Mouse (Mus musculus): ENCODE data around the gene Frat1. TPM values are rescaled to one million over a fixed set of nuclear protein-coding genes. Genes with fewer than 3 reads are reported as not detected.
A peak's percentile ranks its signal among the peaks of the same experiment; 100 is the strongest.

Gene Frat1
- total RNA-seq (2015) (9.1 TPM in 2 replicates), total RNA-seq (2017) (9.5 and 11.7 TPM in 2 replicates)

DNA sequence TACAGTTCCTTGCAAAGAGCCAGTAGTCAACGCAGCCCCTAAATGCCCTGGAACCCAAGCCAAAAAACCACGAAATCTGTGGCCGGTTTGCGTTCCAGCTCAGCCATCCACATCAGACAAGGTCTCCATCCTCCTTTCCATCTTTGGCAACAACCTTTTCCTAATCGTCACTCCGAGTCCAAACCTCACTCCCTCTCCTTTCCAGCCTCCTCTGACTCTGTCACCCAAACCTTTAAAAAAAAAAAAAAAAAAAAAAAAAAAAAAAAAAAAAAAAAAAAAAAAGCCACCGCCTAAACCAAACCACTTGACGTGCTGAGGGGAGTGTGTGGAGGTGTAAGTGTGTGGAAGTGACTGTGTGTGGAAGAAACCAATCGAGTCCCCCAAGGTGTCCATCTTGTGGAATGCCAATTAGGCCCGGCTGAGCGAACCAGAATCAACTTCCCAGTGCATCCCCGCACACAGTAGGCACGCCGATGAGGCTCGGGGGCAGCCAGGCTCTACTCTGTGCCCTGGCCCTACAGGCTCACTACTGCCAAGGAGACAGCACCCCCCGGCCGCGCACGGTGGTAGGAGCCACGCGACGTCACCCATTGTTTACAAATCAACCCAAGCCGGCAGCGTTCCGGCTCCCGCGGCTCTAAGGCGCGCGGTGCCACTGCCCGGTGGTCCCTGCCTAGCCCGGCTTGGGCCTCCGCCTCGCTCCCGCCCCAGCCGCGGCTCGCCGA, at the start of gene Frat1:
Gene Frat1, plus strand, starts transcription at position 590 of the 725 bp plus-strand sequence.
- ATAC-seq (replicated peaks; ENCODE audit: poor library complexity), result peak; percentile 79

DNA sequence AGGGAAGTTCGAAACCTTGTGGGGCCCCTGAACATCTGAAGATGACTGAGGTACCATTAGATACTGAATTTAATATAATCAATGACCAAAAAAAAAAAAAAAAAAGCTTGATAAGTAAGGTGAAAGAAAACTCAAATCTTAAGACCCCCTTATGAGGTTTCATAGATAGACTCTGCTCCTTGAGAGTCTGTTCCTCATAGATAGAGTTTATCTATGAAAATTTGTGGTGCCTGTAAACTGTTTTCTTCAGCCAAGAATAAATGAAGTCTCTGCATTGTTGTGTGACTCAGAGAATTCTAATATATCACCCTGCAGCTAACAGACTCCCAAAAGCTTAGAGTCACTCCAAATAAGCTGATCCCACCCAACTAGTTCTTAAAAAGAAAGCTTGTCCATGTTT, 42.9 kb upstream of the Frat1 start:
- ATAC-seq (replicated peaks; ENCODE audit: poor library complexity), result no peak

DNA sequence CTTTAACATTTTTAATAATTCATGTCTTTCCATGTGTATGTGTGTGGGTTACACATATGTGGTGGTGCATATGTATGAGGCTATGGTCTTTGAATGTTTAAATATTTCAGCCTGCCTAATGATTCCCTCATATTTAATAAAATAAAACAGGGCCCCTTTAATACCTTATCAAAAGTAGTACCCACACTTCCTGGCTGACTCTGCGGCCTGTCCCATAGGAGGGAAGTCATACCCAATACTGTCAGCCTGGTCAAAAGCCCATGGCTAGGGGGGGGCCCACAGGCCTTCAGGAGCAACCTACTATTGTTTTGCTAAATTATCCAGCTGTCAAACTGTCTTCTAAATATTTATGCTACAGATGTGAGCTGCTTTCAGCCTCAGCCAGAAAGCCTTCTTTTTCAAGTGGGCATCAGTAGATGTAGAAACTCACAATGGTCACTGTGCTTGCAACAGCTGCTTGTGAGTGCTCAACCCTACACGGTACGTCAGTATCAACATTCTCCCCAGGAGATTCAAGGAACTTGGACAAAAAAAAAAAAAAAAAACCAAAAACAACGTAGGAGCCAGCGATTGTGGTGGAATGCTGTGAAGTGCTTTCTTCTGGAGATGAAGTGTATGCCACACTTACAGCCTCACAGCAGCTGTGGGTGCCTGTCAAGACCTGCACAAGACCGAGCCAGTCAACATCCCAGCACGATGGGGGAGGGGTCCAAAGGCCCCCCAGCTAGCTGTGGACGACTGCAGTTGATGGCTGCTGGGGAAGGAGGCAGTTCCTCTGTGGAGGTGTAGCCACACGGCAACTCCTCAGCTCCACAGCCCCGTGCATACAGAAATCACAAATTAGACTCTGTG, 40.4 kb upstream of the Frat1 start:
- ATAC-seq (replicated peaks; ENCODE audit: poor library complexity), result no peak

DNA sequence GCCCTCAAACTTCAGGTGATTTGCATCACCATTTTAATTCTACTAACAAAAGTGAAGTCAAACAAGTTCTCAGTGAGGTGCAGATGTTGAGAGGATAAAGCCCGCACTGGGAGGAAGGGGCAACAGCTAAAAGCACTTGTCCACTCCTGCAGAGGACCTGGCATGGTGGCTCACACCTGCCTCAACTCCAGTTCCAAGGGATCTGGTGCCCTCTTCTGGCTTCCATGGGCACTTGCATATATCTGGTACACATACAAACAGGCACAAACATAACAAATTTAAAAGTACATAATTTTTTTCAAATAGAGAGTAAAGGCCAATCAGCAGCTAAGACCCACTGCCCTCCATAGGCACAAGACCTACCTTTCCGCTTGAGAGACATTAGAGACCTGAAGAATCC, 38.4 kb upstream of the Frat1 start:
- ATAC-seq (replicated peaks; ENCODE audit: poor library complexity), result peak; percentile 50; the same call in 1 of the 2 replicates

DNA sequence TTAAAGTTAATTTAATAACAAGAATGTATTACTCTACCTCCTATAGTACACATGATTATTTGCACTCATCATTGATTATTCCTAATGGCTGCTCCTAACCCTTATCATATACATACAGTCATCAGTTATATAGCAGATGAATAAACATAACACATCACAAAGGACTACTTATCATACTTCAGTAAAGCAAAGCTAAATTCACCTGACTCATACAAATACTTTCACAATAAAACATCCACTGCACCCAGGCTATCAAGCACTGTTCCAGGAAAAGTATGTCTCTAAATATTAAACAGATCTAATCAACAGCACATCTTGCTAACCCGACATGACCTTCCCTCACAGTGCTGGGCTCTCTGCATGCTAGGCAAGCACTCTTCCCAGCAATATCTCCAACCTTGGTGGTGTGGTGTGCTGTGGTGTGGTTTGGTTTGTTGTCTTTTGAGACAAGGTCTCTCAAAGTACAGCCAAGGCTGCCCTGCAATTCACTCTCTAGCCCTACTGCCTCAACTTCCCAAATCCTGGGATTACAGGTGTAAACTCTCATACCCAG, 36.8 kb upstream of the Frat1 start:
- ATAC-seq (replicated peaks; ENCODE audit: poor library complexity), result no peak

DNA sequence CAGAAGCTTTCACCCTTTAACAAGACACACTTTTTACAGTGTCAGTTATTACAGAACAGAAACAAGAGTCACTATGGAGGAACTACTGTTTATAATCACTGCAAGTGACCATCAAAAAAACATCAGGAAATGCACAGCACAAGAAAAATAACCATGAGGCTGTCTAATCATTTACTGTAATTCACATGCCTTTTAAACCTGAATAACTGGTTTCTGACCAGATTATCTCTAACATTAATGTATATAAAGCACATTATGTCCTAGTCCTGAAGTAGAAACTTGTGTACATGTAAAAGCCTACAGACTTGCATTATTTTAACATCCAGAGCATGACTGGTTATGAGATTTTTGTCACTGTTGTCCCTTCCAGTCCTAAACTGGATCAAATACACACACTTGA, 35.8 kb upstream of the Frat1 start:
- ATAC-seq (replicated peaks; ENCODE audit: poor library complexity), result no peak

DNA sequence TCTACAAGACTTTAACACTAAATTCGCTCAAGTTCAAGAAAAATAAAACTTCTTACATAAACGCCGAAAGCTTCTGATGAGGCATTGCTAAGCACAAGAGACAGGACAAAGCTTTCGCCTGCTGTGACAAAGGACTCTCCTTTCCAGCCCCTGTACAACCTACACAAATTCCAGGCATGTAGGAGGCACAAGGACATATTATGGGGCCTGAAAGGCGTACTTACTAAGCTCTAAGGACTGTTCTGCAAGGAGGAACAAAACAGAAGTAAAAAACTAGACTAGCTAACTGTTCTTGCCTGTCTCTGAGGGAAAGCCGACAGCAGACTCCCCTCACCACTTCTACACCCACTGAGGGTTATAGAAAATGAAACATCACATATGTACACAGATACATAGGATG, 34.9 kb upstream of the Frat1 start:
- no peak for ATAC-seq (replicated peaks; ENCODE audit: poor library complexity)

DNA sequence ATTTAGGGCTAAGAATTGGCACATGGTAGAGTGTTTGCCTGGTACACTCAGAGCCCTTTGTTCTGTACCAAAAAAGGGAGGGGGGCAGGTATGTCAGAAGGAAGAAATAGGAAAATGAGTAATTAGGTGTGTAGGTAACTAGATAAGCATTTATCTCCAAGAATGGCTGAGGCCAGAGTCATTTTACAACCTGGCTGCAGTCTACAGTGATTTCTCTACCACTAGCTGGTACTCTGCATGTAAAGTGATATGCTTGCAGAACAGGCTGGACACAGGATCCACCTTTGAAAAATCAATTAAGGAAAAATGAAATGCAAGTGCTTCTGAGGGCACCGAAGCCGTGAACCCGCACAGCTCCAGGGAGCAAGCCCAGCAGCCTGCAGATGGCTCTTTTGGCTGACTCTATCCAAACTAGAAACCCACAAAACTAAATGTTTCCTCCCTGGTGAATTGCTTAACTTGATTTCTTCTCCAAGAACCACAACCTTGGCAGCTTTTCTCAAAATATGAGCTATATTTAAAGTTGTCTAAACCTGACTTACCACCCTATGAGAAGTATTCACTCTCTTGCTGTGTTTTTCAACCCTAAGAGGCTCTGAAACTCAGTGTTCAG, 33.5 kb upstream of the Frat1 start:
- peak; percentile 16 for ATAC-seq (replicated peaks; ENCODE audit: poor library complexity)

DNA sequence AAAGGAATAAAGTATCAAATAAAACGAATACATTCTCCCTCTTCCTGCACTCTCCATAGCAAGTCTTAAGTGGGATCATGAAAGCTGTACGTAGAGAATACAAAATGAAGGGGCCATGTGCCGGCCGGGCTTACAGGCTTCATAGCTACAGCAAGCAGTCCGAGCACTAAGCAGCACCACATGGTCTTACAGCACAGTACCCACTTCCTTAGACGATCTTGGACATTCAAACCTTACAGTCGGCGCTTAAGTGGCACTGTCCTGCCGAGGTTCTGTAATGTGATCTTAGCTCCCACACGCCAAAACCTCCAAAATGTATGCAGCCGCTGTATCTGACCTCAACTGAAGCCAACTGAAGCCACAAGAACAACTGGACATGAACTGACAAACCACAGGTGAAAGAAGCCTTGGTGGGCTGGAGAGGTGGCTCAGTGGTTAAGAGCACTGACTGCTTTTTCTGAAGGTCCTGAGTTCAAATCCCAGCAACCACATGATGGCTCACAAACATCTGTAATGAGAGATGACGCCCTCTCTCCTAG, 32.9 kb upstream of the Frat1 start:
- peak; percentile 44 for ATAC-seq (replicated peaks; ENCODE audit: poor library complexity)

DNA sequence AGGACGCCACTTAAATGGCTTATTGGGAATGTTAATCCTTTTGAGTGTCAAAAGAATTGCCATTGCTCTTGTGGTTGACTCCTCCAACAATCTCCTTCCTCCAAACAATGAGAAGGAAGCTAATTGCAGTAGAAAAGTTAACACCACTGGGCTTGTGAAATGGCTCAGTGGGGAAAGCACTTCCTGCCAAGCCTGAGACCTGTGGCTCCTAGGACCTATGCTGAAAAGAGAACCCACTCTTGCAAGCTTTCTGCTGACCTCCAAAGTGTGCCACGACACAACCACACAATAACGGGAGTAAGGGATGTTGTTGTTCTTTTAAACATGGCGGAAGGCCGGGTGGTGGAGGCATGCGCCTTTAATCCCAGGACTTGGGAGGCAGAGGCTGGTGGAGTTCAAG, 32.2 kb upstream of the Frat1 start:
- peak; percentile 42 for ATAC-seq (replicated peaks; ENCODE audit: poor library complexity)

DNA sequence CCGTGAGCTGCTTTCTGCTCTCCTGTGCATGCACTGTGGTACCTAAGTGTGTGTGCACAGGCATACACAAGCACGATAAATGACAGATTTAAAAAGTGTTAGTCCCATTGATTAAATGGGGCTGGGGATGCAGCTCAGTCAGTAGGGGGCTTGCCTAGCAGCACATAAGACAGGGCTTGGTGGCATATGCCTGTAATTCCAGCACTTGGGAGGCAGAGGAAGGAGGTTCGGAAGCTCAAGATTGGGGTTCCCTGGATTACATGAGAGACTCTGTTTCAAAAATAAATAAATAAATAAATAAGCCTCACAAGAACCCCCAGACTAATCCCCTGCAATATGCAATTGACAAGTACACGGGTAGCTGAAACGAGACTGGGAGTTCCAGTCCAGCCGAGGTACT, 29.3 kb upstream of the Frat1 start:
- ATAC-seq (replicated peaks; ENCODE audit: poor library complexity), result no peak

DNA sequence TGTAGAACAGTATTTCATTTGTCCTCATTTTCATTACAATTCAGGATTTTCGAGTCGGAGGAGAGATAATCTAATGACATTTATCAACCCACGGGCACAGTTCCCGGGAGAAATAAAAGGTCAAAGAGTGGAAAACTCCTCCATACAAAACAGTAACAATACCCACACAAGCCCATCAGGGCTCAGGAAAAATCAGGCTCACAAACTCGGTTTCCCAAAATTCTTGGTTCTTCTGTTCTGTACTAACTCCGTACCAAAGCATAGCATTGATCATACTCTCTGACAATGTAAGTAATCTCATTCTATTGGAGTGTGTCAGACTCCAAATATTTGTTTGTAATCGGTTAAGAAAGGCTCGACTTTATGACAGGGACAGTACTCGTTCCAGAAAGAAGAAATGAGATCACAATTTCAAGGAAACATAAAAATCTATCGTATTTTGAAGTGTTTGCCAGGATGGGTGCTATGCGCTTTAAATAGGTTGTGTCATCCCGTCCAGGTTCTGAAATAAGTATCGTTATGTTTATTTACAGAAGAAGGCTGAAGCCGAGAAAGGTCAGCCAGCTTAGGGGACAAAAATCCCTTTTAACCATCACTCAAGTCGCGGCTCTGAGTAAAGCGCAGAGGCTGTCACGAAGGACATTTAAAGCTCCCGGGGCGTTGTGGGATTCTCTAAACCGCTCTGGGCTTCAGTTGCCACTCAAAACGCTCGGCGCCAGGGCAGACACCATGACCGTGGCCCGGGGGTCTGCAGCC, 28.6 kb upstream of the Frat1 start:
- no peak for ATAC-seq (replicated peaks; ENCODE audit: poor library complexity)

DNA sequence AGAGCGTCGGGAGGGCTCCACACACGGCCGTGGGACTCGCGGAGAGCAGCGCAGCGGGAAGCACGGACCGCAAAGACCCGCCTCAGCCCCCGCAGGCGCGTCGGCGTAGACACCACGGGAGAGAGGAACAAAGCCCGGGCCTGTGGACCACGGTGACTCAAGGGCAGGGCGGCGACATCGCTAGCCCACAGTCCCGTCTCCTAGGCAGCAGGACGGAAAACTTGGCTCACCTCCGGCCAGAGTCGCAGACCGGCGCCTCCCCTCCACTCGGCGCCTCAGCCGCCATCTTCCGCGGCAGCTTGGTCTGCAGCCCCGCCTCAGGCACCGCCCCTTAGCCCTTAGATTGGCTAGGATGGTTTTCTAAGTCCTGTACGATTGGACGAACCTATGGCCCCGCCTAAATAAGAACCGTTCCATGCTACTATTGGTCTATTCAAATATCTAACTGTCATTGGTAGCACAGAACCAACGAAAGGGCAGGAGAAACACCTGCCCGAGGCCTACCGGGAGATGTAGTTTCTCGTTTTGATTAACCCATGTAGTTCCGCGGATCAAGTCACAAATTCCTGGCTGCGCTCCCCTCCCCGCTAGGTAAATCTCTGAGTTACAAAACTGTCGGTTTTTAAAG, 27.9 kb upstream of the Frat1 start, which contains the start of gene Arhgap19:
Gene Arhgap19, minus strand, starts transcription at position 306 of the 628 bp plus-strand sequence.
- peak; percentile 91 for ATAC-seq (replicated peaks; ENCODE audit: poor library complexity)

DNA sequence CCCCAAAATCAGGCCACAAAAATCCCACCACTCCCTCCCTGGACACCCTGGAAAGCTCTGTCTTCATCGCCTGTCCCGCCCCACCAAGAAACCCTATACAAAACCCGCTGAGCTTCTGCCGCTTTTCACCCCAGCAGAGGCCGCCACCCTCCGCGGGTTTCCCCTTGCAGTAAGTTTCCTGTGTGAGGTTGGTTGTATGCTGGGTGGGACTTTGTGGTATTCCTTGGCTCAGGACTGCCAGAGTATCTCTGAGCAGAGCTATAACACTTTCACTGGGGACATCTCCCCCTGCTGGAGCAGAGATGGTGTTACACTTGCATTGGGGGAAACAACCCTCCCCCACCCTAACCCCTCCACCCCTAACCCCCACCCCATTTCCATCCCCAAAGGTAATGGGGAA, 26.4 kb upstream of the Frat1 start:
- peak; percentile 67 for ATAC-seq (replicated peaks; ENCODE audit: poor library complexity)

DNA sequence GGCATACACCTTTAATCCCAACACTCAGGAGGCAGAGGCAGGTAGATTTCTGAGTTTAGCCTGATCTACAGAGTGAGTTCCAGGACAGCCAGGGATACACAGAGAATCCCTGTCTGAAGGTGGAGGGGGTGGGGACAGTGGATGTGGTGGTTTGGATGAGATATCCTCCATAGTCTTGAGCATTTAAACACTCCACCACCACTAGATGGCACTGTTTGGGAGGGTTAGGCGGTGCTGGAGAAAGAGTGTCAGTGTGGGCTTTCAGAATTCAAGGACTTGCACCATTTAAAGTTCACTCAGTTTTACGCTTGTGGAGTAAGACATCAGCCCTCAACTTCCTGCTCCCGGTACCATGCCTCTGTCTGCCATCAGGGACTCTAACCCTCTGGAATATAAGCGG, 23.9 kb upstream of the Frat1 start:
- ATAC-seq (replicated peaks; ENCODE audit: poor library complexity), result no peak

DNA sequence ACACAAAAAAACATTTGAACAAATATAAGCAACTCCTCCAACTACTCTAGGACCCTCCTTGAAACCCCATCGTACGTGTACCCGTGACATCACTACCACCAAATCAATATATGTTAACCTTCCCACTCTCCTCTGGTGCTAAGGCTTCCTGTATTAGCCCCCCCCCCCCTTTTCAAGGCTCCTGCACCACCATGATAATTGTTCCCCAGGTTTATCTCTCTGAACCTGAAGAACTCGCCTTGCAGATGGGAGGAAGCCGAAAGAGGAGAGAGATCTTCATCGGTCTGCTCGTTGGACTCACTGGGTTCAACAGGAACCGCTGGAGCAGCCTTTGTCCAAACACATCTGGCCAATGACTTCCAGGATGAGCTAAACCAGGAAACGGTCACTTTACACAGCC, 22.3 kb upstream of the Frat1 start:
- ATAC-seq (replicated peaks; ENCODE audit: poor library complexity), result peak; percentile 57

DNA sequence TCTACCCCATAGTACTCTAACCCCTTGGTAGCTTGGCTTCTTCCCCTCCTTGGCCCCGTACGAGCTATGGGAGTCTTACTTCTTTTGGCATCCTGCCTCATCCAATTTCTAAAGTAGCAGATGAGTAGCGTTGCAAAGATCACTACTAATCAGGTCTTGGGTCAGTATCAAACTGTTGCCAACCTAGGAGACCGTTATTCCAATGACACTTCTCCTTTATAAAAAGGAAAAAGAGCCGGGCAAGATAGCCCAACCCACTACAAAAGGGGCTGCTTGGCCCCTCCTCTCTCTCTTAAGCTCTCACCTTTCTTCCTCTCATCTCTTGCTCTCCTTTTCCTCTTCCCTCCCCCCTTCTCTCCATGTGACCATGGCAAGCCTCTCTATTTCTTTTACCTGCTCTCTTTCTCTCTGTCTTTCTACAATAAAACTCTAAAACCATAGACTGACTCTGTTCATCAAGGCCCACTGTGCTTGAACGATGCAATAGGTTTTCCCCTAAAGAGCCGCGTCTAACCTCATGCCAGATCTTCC, 21.6 kb upstream of the Frat1 start:
- ATAC-seq (replicated peaks; ENCODE audit: poor library complexity), result no peak

DNA sequence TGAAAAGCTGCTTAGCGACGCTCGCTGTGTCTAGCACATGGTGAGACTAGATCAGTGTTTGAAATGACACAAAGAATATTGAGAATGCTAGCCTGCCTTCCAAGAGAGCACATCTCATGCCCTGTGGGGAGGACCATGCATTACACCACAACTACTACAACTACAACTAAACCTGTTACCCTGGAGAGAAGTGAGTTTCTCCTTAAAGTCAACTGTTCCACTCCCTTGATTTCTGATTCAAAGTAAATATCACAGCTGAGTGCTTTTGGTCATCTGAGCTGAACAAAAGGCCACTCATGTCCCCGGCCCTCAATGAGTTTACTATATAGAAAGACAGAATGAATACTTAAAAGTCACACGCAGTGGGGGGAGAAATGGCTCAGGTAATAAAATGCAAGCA, 19.7 kb upstream of the Frat1 start:
- ATAC-seq (replicated peaks; ENCODE audit: poor library complexity), result no peak

DNA sequence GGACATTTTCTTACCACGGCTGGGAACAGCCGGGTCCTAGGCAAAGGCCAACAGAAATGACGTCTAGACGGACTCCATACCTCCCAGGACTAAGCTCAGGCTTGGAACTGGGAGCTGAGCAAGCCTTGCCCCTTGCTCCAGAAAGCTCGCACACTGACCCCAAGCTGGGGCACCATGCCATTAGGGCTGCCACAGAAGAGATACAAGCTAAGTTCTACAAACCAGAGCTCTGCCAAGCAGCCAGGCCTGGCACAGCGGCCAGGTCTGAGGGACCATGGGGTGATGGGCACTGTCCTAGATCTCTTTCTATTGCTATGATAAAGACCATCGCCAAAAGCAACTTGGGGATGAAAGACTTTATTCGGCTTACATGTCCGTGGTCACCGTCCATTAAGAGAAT, 17.2 kb upstream of the Frat1 start:
- no peak for ATAC-seq (replicated peaks; ENCODE audit: poor library complexity)

DNA sequence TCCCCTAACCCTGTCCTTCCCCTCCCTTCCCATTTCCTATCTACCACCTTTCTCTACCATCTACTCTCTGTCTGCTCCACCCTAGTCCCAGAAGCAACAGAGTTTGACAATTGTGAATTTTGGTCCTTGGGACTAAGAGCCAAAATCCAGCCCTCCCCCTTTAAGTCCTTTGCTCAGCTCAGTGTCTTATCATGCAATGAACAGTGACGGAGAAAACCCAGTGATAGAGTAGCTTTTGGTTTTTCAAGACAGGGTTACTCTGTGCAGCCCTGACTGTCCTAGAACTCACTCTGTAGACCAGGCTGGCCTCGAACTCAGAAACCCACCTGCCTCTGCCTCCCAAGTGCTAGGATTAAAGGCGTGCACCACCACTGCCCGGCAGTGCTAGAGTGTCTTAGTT, 16.4 kb upstream of the Frat1 start:
- ATAC-seq (replicated peaks; ENCODE audit: poor library complexity), result peak; percentile 69
